Mouse (Mus musculus) lung, embryonic 15.5 days (tissue): ENCODE data around the gene Fam184b. TPM values are rescaled to one million over a fixed set of nuclear protein-coding genes. Genes with fewer than 3 reads are reported as not detected.

Experiments
- ATAC-seq: fragments of 200-750 bp; cut with Nextera tagmentation; 2 replicates; pipeline ENCODE4 v1.8.0; 2017; ENCODE audit warnings: moderate number of reproducible peaks, borderline replicate concordance; ENCODE audit not compliant: low FRiP score, low TSS enrichment; ENCODE audit errors: extremely low read depth
- H3K27ac ChIP-seq: fragments of 300-500 bp; sonication (generic); 2 replicates; pipeline ENCODE4 v1.5.1; 2015; ENCODE audit warnings: moderate library complexity, mild to moderate bottlenecking, inconsistent platforms
- H3K27me3 ChIP-seq: fragments of 300-500 bp; sonication (generic); 2 replicates; pipeline ENCODE4 v1.6.1; 2015; ENCODE audit warnings: inconsistent platforms
- H3K36me3 ChIP-seq: fragments of 300-500 bp; sonication (generic); 2 replicates; pipeline ENCODE4 v1.6.1; 2015; ENCODE audit warnings: inconsistent platforms
- H3K4me1 ChIP-seq: fragments of 300-500 bp; sonication (generic); 2 replicates; pipeline ENCODE4 v1.6.1; 2015; ENCODE audit warnings: inconsistent platforms
- H3K4me2 ChIP-seq: fragments of 300-500 bp; sonication (generic); 2 replicates; pipeline ENCODE4 v1.6.1; 2015; ENCODE audit warnings: inconsistent platforms, mild to moderate bottlenecking, moderate library complexity
- H3K4me3 ChIP-seq: fragments of 300-500 bp; sonication (generic); 2 replicates; pipeline ENCODE4 v1.5.1; 2015; ENCODE audit warnings: mild to moderate bottlenecking, inconsistent platforms
- H3K9ac ChIP-seq: fragments of 300-500 bp; sonication (generic); 2 replicates; pipeline ENCODE4 v1.6.1; 2015; ENCODE audit warnings: inconsistent platforms
- H3K9me3 ChIP-seq: fragments of 300-500 bp; sonication (generic); 2 replicates; pipeline ENCODE4 v1.6.1; 2016; ENCODE audit warnings: inconsistent platforms
- WGBS: fragments of 180-500 bp; shearing (Covaris S2); methylation state at CpG from one replicate; pipeline ENCODE4 v1.1.7; 2015; 5-methylcytosine and 5-hydroxymethylcytosine counted together
- polyA plus RNA-seq: library from polyadenylated mRNA; unstranded; fragments of >200 nt; fragmentation: Nextera tagmentation; extraction: Ambion mirVana; gene quantifications from 2 replicates; pipeline ENCODE4 v1.2.1, GENCODE M21; 2015

Gene Fam184b
- polyA plus RNA-seq, 1 experiment from 2014 or later = 0.25 TPM

GRCm38 (mm10) chr5:45593276-45593675 lies 46.1 kb downstream of the Fam184b start:
- Histone ChIP-seq H3K27ac (no peak overlapping the region), H3K4me2 (no peak overlapping the region), H3K27me3 (no peaks in the 10 kb centered on the region), H3K4me3 (no peak overlapping the region), H3K9me3 (no peaks in the 10 kb centered on the region), H3K9ac (no peak overlapping the region), H3K36me3 (no peaks in the 10 kb centered on the region), H3K4me1 (no peaks in the 10 kb centered on the region)
- 79% methylated on average over 6 of the region's 6 CpGs for WGBS
- no peak for ATAC-seq

GRCm38 (mm10) chr5:45590094-45590493 lies 49.3 kb downstream of the Fam184b start:
- no peaks in the 10 kb centered on the region for H3K27me3 ChIP-seq
- no peak overlapping the region for H3K4me3 ChIP-seq
- no peak overlapping the region for H3K27ac ChIP-seq
- H3K4me2 ChIP-seq = no peak overlapping the region
- no peak overlapping the region for H3K9ac ChIP-seq
- no peak for ATAC-seq
- no peaks in the 10 kb centered on the region for H3K4me1 ChIP-seq
- H3K9me3 ChIP-seq = no peaks in the 10 kb centered on the region
- no peaks in the 10 kb centered on the region for H3K36me3 ChIP-seq
- 78% methylated on average over 4 of the region's 4 CpGs for WGBS

GRCm38 (mm10) chr5:45584601-45585000 lies 54.8 kb downstream of the Fam184b start:
- no peak overlapping the region for H3K27ac ChIP-seq
- WGBS = 79% methylated on average over 8 of the region's 8 CpGs
- H3K4me3 ChIP-seq = no peak overlapping the region
- no peak overlapping the region for H3K4me2 ChIP-seq
- ATAC-seq = no peak
- H3K36me3 ChIP-seq = no peaks in the 10 kb centered on the region
- no peaks in the 10 kb centered on the region for H3K9me3 ChIP-seq
- H3K9ac ChIP-seq = no peak overlapping the region
- H3K4me1 ChIP-seq = no peaks in the 10 kb centered on the region
- no peaks in the 10 kb centered on the region for H3K27me3 ChIP-seq

GRCm38 (mm10) chr5:45580279-45580678 lies 59.1 kb downstream of the Fam184b start:
- H3K4me1 ChIP-seq = no peaks in the 10 kb centered on the region
- no peak overlapping the region for H3K4me3 ChIP-seq
- H3K4me2 ChIP-seq = no peak overlapping the region
- 70% methylated on average over 10 of the region's 10 CpGs for WGBS
- no peaks in the 10 kb centered on the region for H3K9me3 ChIP-seq
- H3K27me3 ChIP-seq = no peaks in the 10 kb centered on the region
- ATAC-seq = no peak
- no peak overlapping the region for H3K9ac ChIP-seq
- H3K36me3 ChIP-seq = no peaks in the 10 kb centered on the region
- no peak overlapping the region for H3K27ac ChIP-seq

- Histone ChIP-seq H3K36me3 (no peaks in the 10 kb centered on the region), H3K9ac (no peak overlapping the region), H3K4me1 (no peaks in the 10 kb centered on the region), H3K4me2 (no peak overlapping the region), H3K9me3 (no peaks in the 10 kb centered on the region), H3K27me3 (no peaks in the 10 kb centered on the region), H3K4me3 (no peak overlapping the region), H3K27ac (no peak overlapping the region)
- ATAC-seq = no peak
- 24% methylated on average over 1 of the region's 1 CpGs for WGBS
Observed at GRCm38 (mm10) chr5:45577376-45577775, 62.0 kb downstream of the Fam184b start.

GRCm38 (mm10) chr5:45576716-45577115 lies 62.7 kb downstream of the Fam184b start:
- no peak overlapping the region for H3K27ac ChIP-seq
- no peaks in the 10 kb centered on the region for H3K9me3 ChIP-seq
- ATAC-seq = no peak
- H3K4me3 ChIP-seq = no peak overlapping the region
- H3K36me3 ChIP-seq = no peaks in the 10 kb centered on the region
- H3K4me1 ChIP-seq = no peaks in the 10 kb centered on the region
- no peaks in the 10 kb centered on the region for H3K27me3 ChIP-seq
- H3K4me2 ChIP-seq = no peak overlapping the region
- H3K9ac ChIP-seq = no peak overlapping the region
- WGBS = 43% methylated on average over 3 of the region's 3 CpGs

GRCm38 (mm10) chr5:45572816-45573215 lies 66.6 kb downstream of the Fam184b start:
- H3K9ac ChIP-seq = no peak overlapping the region
- no peaks in the 10 kb centered on the region for H3K36me3 ChIP-seq
- ATAC-seq = no peak
- no peaks in the 10 kb centered on the region for H3K9me3 ChIP-seq
- no peak overlapping the region for H3K4me3 ChIP-seq
- no peak overlapping the region for H3K4me2 ChIP-seq
- 54% methylated on average over 5 of the region's 5 CpGs for WGBS
- H3K4me1 ChIP-seq = no peaks in the 10 kb centered on the region
- H3K27ac ChIP-seq = no peak overlapping the region
- H3K27me3 ChIP-seq = no peaks in the 10 kb centered on the region

- H3K4me2 ChIP-seq = no peak overlapping the region
- WGBS = 88% methylated on average over 1 of the region's 1 CpGs
- no peak overlapping the region for H3K27ac ChIP-seq
- H3K4me3 ChIP-seq = no peak overlapping the region
- no peaks in the 10 kb centered on the region for H3K4me1 ChIP-seq
- ATAC-seq = no peak
- no peaks in the 10 kb centered on the region for H3K9me3 ChIP-seq
- no peak overlapping the region for H3K9ac ChIP-seq
- no peaks in the 10 kb centered on the region for H3K36me3 ChIP-seq
- no peaks in the 10 kb centered on the region for H3K27me3 ChIP-seq
Observed at GRCm38 (mm10) chr5:45565829-45566228, 73.6 kb downstream of the Fam184b start.

GRCm38 (mm10) chr5:45564054-45564453 lies 75.4 kb downstream of the Fam184b start:
- H3K9me3 ChIP-seq = no peaks in the 10 kb centered on the region
- ATAC-seq = no peak
- no peak overlapping the region for H3K9ac ChIP-seq
- no peak overlapping the region for H3K4me2 ChIP-seq
- no peak overlapping the region for H3K4me3 ChIP-seq
- H3K4me1 ChIP-seq = no peaks in the 10 kb centered on the region
- no peak overlapping the region for H3K27ac ChIP-seq
- H3K27me3 ChIP-seq = no peaks in the 10 kb centered on the region
- 29% methylated on average over 6 of the region's 6 CpGs for WGBS
- no peaks in the 10 kb centered on the region for H3K36me3 ChIP-seq

GRCm38 (mm10) chr5:45549586-45549985 lies 89.8 kb downstream of the Fam184b start:
- Histone ChIP-seq H3K27ac (no peak overlapping the region), H3K36me3 (no peaks in the 10 kb centered on the region), H3K9ac (no peak overlapping the region), H3K4me1 (no peaks in the 10 kb centered on the region), H3K9me3 (no peaks in the 10 kb centered on the region), H3K27me3 (no peaks in the 10 kb centered on the region), H3K4me3 (no peak overlapping the region), H3K4me2 (no peak overlapping the region)
- ATAC-seq = no peak
- 97% methylated on average over 1 of the region's 1 CpGs for WGBS

GRCm38 (mm10) chr5:45543374-45543773 lies 96.0 kb downstream of the Fam184b start:
- no peak overlapping the region for H3K9ac ChIP-seq
- no peak overlapping the region for H3K4me3 ChIP-seq
- no peak overlapping the region for H3K4me2 ChIP-seq
- no peaks in the 10 kb centered on the region for H3K4me1 ChIP-seq
- no peak overlapping the region for H3K27ac ChIP-seq
- no peaks in the 10 kb centered on the region for H3K27me3 ChIP-seq
- H3K36me3 ChIP-seq = no peaks in the 10 kb centered on the region
- 44% methylated on average over 5 of the region's 5 CpGs for WGBS
- H3K9me3 ChIP-seq = no peaks in the 10 kb centered on the region
- no peak for ATAC-seq

GRCm38 (mm10) chr5:45539502-45539901 lies 99.9 kb downstream of the Fam184b start:
- no peak overlapping the region for H3K4me3 ChIP-seq
- no peak for ATAC-seq
- H3K36me3 ChIP-seq = no peaks in the 10 kb centered on the region
- H3K27ac ChIP-seq = no peak overlapping the region
- no peak overlapping the region for H3K4me2 ChIP-seq
- 53% methylated on average over 10 of the region's 10 CpGs for WGBS
- no peak overlapping the region for H3K9ac ChIP-seq
- H3K9me3 ChIP-seq = no peaks in the 10 kb centered on the region
- no peaks in the 10 kb centered on the region for H3K4me1 ChIP-seq
- H3K27me3 ChIP-seq = no peaks in the 10 kb centered on the region

- Histone ChIP-seq H3K36me3 (no peaks in the 10 kb centered on the region), H3K9ac (no peak overlapping the region), H3K27ac (no peak overlapping the region), H3K9me3 (no peaks in the 10 kb centered on the region), H3K4me3 (no peak overlapping the region), H3K4me2 (no peak overlapping the region), H3K27me3 (no peaks in the 10 kb centered on the region), H3K4me1 (no peaks in the 10 kb centered on the region)
- WGBS = 69% methylated on average over 4 of the region's 4 CpGs
- no peak for ATAC-seq
Observed at GRCm38 (mm10) chr5:45535177-45535576, 104.2 kb downstream of the Fam184b start.
